Mouse (Mus musculus) MEL (cell line): ENCODE results near the gene Notch4.
A peak's percentile ranks its signal among the peaks of the same experiment; 100 is the strongest.

Experiments
- CHD2 ChIP-seq: IDR thresholded peaks from 2 replicates; pipeline ENCODE4 v1.6.1; 2011; ENCODE audit warnings: low read length, improper control_type of control experiment
- CTCF ChIP-seq, 3 experiments: IDR thresholded peaks in 2 of 3; conservative IDR thresholded peaks in 1 of 3; 2 replicates each; pipeline ENCODE4 v1.5.1; 2011 to 2012; ENCODE audit warnings: low read length in 3 of 3, low read depth in 2 of 3, mild to moderate bottlenecking in 2 of 3, improper control_type of control experiment in 1 of 3, inconsistent platforms in 1 of 3, mixed read lengths in 1 of 3, moderate library complexity in 1 of 3; ENCODE audit not compliant: control insufficient read depth in 1 of 3, insufficient read depth in 1 of 3, poor library complexity in 1 of 3, severe bottlenecking in 1 of 3
- E2F4 ChIP-seq: IDR thresholded peaks from 2 replicates; pipeline ENCODE4 v1.6.1; 2011; ENCODE audit warnings: low read depth, low read length, improper control_type of control experiment, borderline replicate concordance
- MAX ChIP-seq: IDR thresholded peaks from 2 replicates; pipeline ENCODE4 v1.6.1; 2011; ENCODE audit warnings: low read length, improper control_type of control experiment
- POLR2A ChIP-seq, 2 experiments: IDR thresholded peaks; 2 replicates each; pipeline ENCODE4 v1.6.1; 2011 to 2012; ENCODE audit warnings: low read length in 2 of 2, mild to moderate bottlenecking in 2 of 2, control low read depth in 1 of 2, improper control_type of control experiment in 1 of 2, low read depth in 1 of 2, moderate library complexity in 1 of 2; ENCODE audit not compliant: control insufficient read depth in 1 of 2, insufficient read depth in 1 of 2, poor library complexity in 1 of 2
- SIN3A ChIP-seq: IDR thresholded peaks from 2 replicates; pipeline ENCODE4 v1.6.1; 2012; ENCODE audit warnings: low read length, improper control_type of control experiment, inconsistent platforms
- USF1 ChIP-seq: IDR thresholded peaks from 2 replicates; pipeline ENCODE4 v1.6.1; 2014; ENCODE audit warnings: low read depth, mild to moderate bottlenecking, inconsistent platforms, low read length, improper control_type of control experiment, moderate library complexity
- ZC3H11A ChIP-seq: IDR thresholded peaks from 2 replicates; pipeline ENCODE4 v1.6.1; 2012; ENCODE audit warnings: low read depth, mild to moderate bottlenecking, inconsistent platforms, low read length, improper control_type of control experiment
- ZKSCAN1 ChIP-seq: IDR thresholded peaks from 2 replicates; pipeline ENCODE4 v1.6.1; 2012; ENCODE audit warnings: low read depth, mild to moderate bottlenecking, inconsistent platforms, low read length, improper control_type of control experiment, moderate library complexity
- ZNF384 ChIP-seq: IDR thresholded peaks from 2 replicates; pipeline ENCODE4 v1.6.1; 2012; ENCODE audit warnings: low read depth, mild to moderate bottlenecking, inconsistent platforms, low read length, improper control_type of control experiment

DNA sequence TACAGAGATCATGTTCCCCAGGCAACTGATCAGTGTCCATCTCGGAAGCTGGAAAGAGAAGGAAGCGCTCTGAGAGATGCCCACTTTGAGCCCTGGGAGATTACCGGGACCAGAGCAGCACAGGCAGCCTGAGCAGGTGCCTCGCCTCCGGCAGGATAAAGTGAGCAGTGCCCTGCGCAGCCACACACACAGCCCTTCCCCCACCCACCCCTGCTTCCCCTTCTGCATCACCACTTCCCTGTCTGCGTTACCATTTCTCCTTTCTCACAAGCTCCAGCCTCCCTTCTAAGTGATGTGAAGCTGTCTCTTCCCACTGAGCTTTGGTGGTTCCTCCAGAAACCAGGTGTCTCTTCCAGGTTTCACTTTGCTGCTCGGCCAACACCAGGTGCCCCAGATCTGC, 2.9 kb upstream of the Notch4 start:
- TF ChIP-seq CHD2: peak; percentile 37; the same call in 1 of the 2 replicates
- no peak for TF ChIP-seq ZNF384
- TF ChIP-seq ZKSCAN1: no peak
- peak; percentile 14 to 43; a peak in 1 of 4 replicates for TF ChIP-seq POLR2A (IDR thresholded peaks at IDR 0.05; ENCODE audit: control insufficient read depth in 1 of 2, insufficient read depth in 1 of 2, low read depth in 1 of 2, low read length in 2 of 2, poor library complexity in 1 of 2)
- TF ChIP-seq E2F4: no peak
- no peak for TF ChIP-seq CTCF (IDR thresholded peaks at IDR 0.05 in 2 of 3, conservative IDR thresholded peaks at IDR 0.05 in 1 of 3; ENCODE audit: control insufficient read depth in 1 of 3, insufficient read depth in 1 of 3, low read depth in 2 of 3, low read length in 3 of 3, poor library complexity in 1 of 3, severe bottlenecking in 1 of 3)
- TF ChIP-seq USF1: no peak
- no peak for TF ChIP-seq ZC3H11A
- no peak; the same call in 1 of the 2 replicates for TF ChIP-seq SIN3A
- TF ChIP-seq MAX: no peak
